Mouse (Mus musculus) forebrain, embryonic 15.5 days (tissue): ENCODE measurements around the gene Gm49378. TPM values are rescaled to one million over a fixed set of nuclear protein-coding genes. Genes with fewer than 3 reads are reported as not detected.

Experiments
- ATAC-seq: fragments of 200-750 bp; cut with Nextera tagmentation; replicated peaks from 2 replicates; pipeline ENCODE4 v1.8.0; 2017; ENCODE audit warnings: mild to moderate bottlenecking, moderate TSS enrichment, moderate library complexity
- H3K27ac ChIP-seq: fragments of 300-500 bp; sonication (generic); replicated peaks from 2 replicates; pipeline ENCODE4 v1.5.1; 2015; ENCODE audit warnings: mild to moderate bottlenecking, inconsistent platforms
- H3K27me3 ChIP-seq: fragments of 300-500 bp; sonication (generic); 2 replicates; pipeline ENCODE4 v1.6.1; 2015; ENCODE audit warnings: inconsistent platforms
- H3K36me3 ChIP-seq: fragments of 300-500 bp; sonication (generic); 2 replicates; pipeline ENCODE4 v1.6.1; 2015; ENCODE audit warnings: mild to moderate bottlenecking, inconsistent platforms
- H3K4me1 ChIP-seq: fragments of 300-500 bp; sonication (generic); 2 replicates; pipeline ENCODE4 v1.6.1; 2015; ENCODE audit warnings: inconsistent platforms
- H3K4me2 ChIP-seq: fragments of 300-500 bp; sonication (generic); replicated peaks from 2 replicates; pipeline ENCODE4 v1.6.1; 2015; ENCODE audit warnings: mild to moderate bottlenecking, inconsistent platforms
- H3K4me3 ChIP-seq: fragments of 300-500 bp; sonication (generic); 2 replicates; pipeline ENCODE4 v1.5.1; 2015; ENCODE audit warnings: mild to moderate bottlenecking, inconsistent platforms
- H3K9ac ChIP-seq: fragments of 300-500 bp; sonication (generic); replicated peaks from 2 replicates; pipeline ENCODE4 v1.6.1; 2015; ENCODE audit warnings: mild to moderate bottlenecking, inconsistent platforms
- H3K9me3 ChIP-seq: fragments of 300-500 bp; sonication (generic); 2 replicates; pipeline ENCODE4 v1.6.1; 2016; ENCODE audit warnings: inconsistent platforms
- WGBS: fragments of 180-500 bp; shearing (Covaris S2); methylation state at CpG from one replicate; pipeline ENCODE4 v1.1.7; 2015; ENCODE audit warnings: mixed read lengths; 5-methylcytosine and 5-hydroxymethylcytosine counted together
- polyA plus RNA-seq: library from polyadenylated mRNA; unstranded; fragments of >200 nt; fragmentation: Nextera tagmentation; extraction: Ambion mirVana; gene quantifications from 2 replicates; pipeline ENCODE4 v1.2.1, GENCODE M21; 2015

The Gm49378 gene
- polyA plus RNA-seq, 1 experiment from 2014 or later: 2.0 TPM

- Histone ChIP-seq H3K27ac (no peak overlapping the region), H3K36me3 (peaks cover 8% of the 10 kb centered on the region; the same call in 1 of the 2 replicates), H3K4me3 (peak overlapping the region; percentile 43), H3K9ac (peak overlapping the region; percentile 47; the same call in 1 of the 2 replicates), H3K9me3 (no peaks in the 10 kb centered on the region), H3K27me3 (no peaks in the 10 kb centered on the region), H3K4me1 (peaks cover 16% of the 10 kb centered on the region), H3K4me2 (peak overlapping the region; percentile 51)
- ATAC-seq: no peak
- 41% methylated on average over 5 of the region's 5 CpGs for WGBS
Observed at GRCm38 (mm10) chr14:55584303-55584701, 53.4 kb downstream of the Gm49378 start.

- no peak for ATAC-seq
- H3K36me3 ChIP-seq: peaks cover 8% of the 10 kb centered on the region; the same call in 1 of the 2 replicates
- H3K9me3 ChIP-seq: no peaks in the 10 kb centered on the region
- H3K4me3 ChIP-seq: no peak overlapping the region
- WGBS: 79% methylated on average over 9 of the region's 9 CpGs
- H3K9ac ChIP-seq: no peak overlapping the region
- no peaks in the 10 kb centered on the region for H3K27me3 ChIP-seq
- no peak overlapping the region for H3K4me2 ChIP-seq
- no peak overlapping the region for H3K27ac ChIP-seq
- H3K4me1 ChIP-seq: peaks cover 25% of the 10 kb centered on the region
Observed at GRCm38 (mm10) chr14:55581981-55582681, 55.6 kb downstream of the Gm49378 start.

- Histone ChIP-seq H3K9ac (no peak overlapping the region), H3K27me3 (no peaks in the 10 kb centered on the region), H3K9me3 (no peaks in the 10 kb centered on the region), H3K27ac (no peak overlapping the region), H3K36me3 (0 out of 2 replicates have a peak, but pooled peaks cover 8% of the 10 kb centered on the region), H3K4me1 (peaks cover 25% of the 10 kb centered on the region), H3K4me2 (no peak overlapping the region), H3K4me3 (no peak overlapping the region)
- no peak for ATAC-seq
- 96% methylated on average over 16 of the region's 16 CpGs for WGBS
Observed at GRCm38 (mm10) chr14:55580731-55581130, 57.0 kb downstream of the Gm49378 start.

GRCm38 (mm10) chr14:55579511-55580496 lies 57.9 kb downstream of the Gm49378 start:
- no peak for ATAC-seq
- H3K27me3 ChIP-seq: no peaks in the 10 kb centered on the region
- no peaks in the 10 kb centered on the region for H3K9me3 ChIP-seq
- no peak overlapping the region for H3K4me2 ChIP-seq
- 85% methylated on average over 23 of the region's 23 CpGs for WGBS
- peaks cover 16% of the 10 kb centered on the region for H3K4me1 ChIP-seq
- no peak overlapping the region for H3K9ac ChIP-seq
- 0 out of 2 replicates have a peak, but pooled peaks cover 8% of the 10 kb centered on the region for H3K36me3 ChIP-seq
- H3K27ac ChIP-seq: no peak overlapping the region
- H3K4me3 ChIP-seq: no peak overlapping the region

Other genes starting within 250 kb of the Gm49378 start
- gene Dhrs4, start 159.1 kb downstream of the Gm49378 start, polyA plus RNA-seq: 49.6 and 60.0 TPM in 2 replicates
- gene Carmil3, start 147.2 kb downstream of the Gm49378 start, polyA plus RNA-seq: 30.2 and 33.4 TPM in 2 replicates
- 9.1 and 10.3 TPM in 2 replicates for gene Cpne6, start 127.5 kb downstream of the Gm49378 start, polyA plus RNA-seq
- 0.09 and 0.11 TPM in 2 replicates for gene Nrl, start 112.9 kb downstream of the Gm49378 start, polyA plus RNA-seq
- gene Pck2, start 97.6 kb downstream of the Gm49378 start, polyA plus RNA-seq: 18.2 and 25.1 TPM in 2 replicates
- 121 and 132 TPM in 2 replicates for gene Dcaf11, start 77.9 kb downstream of the Gm49378 start, polyA plus RNA-seq
- gene A730061H03Rik, start 77.5 kb downstream of the Gm49378 start, polyA plus RNA-seq: 0.49 and 0.60 TPM in 2 replicates
- not detected in 2 replicates for gene Fitm1, start 62.3 kb downstream of the Gm49378 start, polyA plus RNA-seq
- gene Psme1, start 59.8 kb downstream of the Gm49378 start, polyA plus RNA-seq: 187 and 189 TPM in 2 replicates
- gene Emc9, start 52.6 kb downstream of the Gm49378 start, polyA plus RNA-seq: 15.0 and 16.0 TPM in 2 replicates
- gene Psme2, start 46.8 kb downstream of the Gm49378 start, polyA plus RNA-seq: 187 and 211 TPM in 2 replicates
- 17.7 TPM in 2 replicates for gene Rnf31, start 46.2 kb downstream of the Gm49378 start, polyA plus RNA-seq
- 7.2 and 8.1 TPM in 2 replicates for gene Irf9, start 34.3 kb downstream of the Gm49378 start, polyA plus RNA-seq
- 11.3 and 11.5 TPM in 2 replicates for gene Rec8, start 19.9 kb downstream of the Gm49378 start, polyA plus RNA-seq
- 82.0 and 82.1 TPM in 2 replicates for gene Ipo4, start 1.9 kb downstream of the Gm49378 start, polyA plus RNA-seq
- 61.7 and 67.2 TPM in 2 replicates for gene Tm9sf1, start 5.9 kb upstream of the Gm49378 start, polyA plus RNA-seq
- 0.38 and 0.53 TPM in 2 replicates for gene Tssk4, start 12.3 kb upstream of the Gm49378 start, polyA plus RNA-seq
- 66.0 and 68.5 TPM in 2 replicates for gene Mdp1, start 22.6 kb upstream of the Gm49378 start, polyA plus RNA-seq
- 56.7 and 62.2 TPM in 2 replicates for gene Gmpr2, start 34.0 kb upstream of the Gm49378 start, polyA plus RNA-seq
- gene Nedd8, start 34.2 kb upstream of the Gm49378 start, polyA plus RNA-seq: 563 and 611 TPM in 2 replicates
- 32.9 and 36.2 TPM in 2 replicates for gene Tinf2, start 43.9 kb upstream of the Gm49378 start, polyA plus RNA-seq
- gene Tgm1, start 76.0 kb upstream of the Gm49378 start, polyA plus RNA-seq: 0.09 and 0.20 TPM in 2 replicates
- 49.9 and 51.4 TPM in 2 replicates for gene Rabggta, start 84.4 kb upstream of the Gm49378 start, polyA plus RNA-seq
- gene Dhrs1, start 107.8 kb upstream of the Gm49378 start, polyA plus RNA-seq: 77.1 and 82.7 TPM in 2 replicates
- 39.7 and 41.4 TPM in 2 replicates for gene Nop9, start 107.8 kb upstream of the Gm49378 start, polyA plus RNA-seq
- gene Cideb, start 120.6 kb upstream of the Gm49378 start, polyA plus RNA-seq: 0.15 and 0.29 TPM in 2 replicates
- gene Ltb4r2, start 123.5 kb upstream of the Gm49378 start, polyA plus RNA-seq: 0.10 and 0.24 TPM in 2 replicates
- gene Ltb4r1, start 128.1 kb upstream of the Gm49378 start, polyA plus RNA-seq: 0.26 TPM in 1 of 2 replicates, not detected in the other
- 2.9 and 4.0 TPM in 2 replicates for gene Adcy4, start 146.2 kb upstream of the Gm49378 start, polyA plus RNA-seq
- gene Ripk3, start 151.0 kb upstream of the Gm49378 start, polyA plus RNA-seq: 1.1 and 2.3 TPM in 2 replicates
- gene Nfatc4, start 185.2 kb upstream of the Gm49378 start, polyA plus RNA-seq: 10.9 and 13.6 TPM in 2 replicates
- 10.5 and 10.7 TPM in 2 replicates for gene Nynrin, start 216.1 kb upstream of the Gm49378 start, polyA plus RNA-seq
- gene Cbln3, start 246.5 kb upstream of the Gm49378 start, polyA plus RNA-seq: 0.29 and 0.32 TPM in 2 replicates
- gene Khnyn, start 247.1 kb upstream of the Gm49378 start, polyA plus RNA-seq: 10.1 and 10.4 TPM in 2 replicates